Mouse (Mus musculus) forebrain, postnatal 0 days (tissue): ENCODE results near the gene Ntn5. TPM values are rescaled to one million over a fixed set of nuclear protein-coding genes. Genes with fewer than 3 reads are reported as not detected.

Experiments
- ATAC-seq: fragments of 200-750 bp; cut with Nextera tagmentation; 2 replicates; pipeline ENCODE4 v1.8.0; 2017; ENCODE audit warnings: mild to moderate bottlenecking, moderate library complexity
- DNase-seq: peaks from one replicate; pipeline ENCODE4 v3.0.0-alpha.2; 2015
- H3K27ac ChIP-seq: fragments of 300-500 bp; sonication (generic); 2 replicates; pipeline ENCODE4 v1.5.1; 2014; ENCODE audit warnings: low read depth, mild to moderate bottlenecking, antibody characterized with exemption, low read length, moderate library complexity, mixed read lengths
- H3K27me3 ChIP-seq: fragments of 300-500 bp; sonication (generic); 2 replicates; pipeline ENCODE4 v1.6.1; 2014; ENCODE audit warnings: mild to moderate bottlenecking, low read length, mixed read lengths; ENCODE audit not compliant: insufficient read depth
- H3K36me3 ChIP-seq: fragments of 300-500 bp; sonication (generic); 2 replicates; pipeline ENCODE4 v1.6.1; 2014; ENCODE audit warnings: mild to moderate bottlenecking, moderate library complexity; ENCODE audit not compliant: insufficient read depth
- H3K4me1 ChIP-seq: fragments of 300-500 bp; sonication (generic); 2 replicates; pipeline ENCODE4 v1.6.1; 2014; ENCODE audit warnings: antibody characterized with exemption; ENCODE audit not compliant: insufficient read depth
- H3K4me2 ChIP-seq: fragments of 300-500 bp; sonication (generic); 2 replicates; pipeline ENCODE4 v1.6.1; 2014; ENCODE audit warnings: low read depth, mild to moderate bottlenecking, moderate library complexity
- H3K4me3 ChIP-seq: fragments of 300-500 bp; sonication (generic); 2 replicates; pipeline ENCODE4 v1.5.1; 2014; ENCODE audit warnings: low read depth, low read length, mixed read lengths
- H3K9ac ChIP-seq: fragments of 300-500 bp; sonication (generic); 2 replicates; pipeline ENCODE4 v1.6.1; 2014; ENCODE audit warnings: mild to moderate bottlenecking
- H3K9me3 ChIP-seq: fragments of 300-500 bp; sonication (generic); 2 replicates; pipeline ENCODE4 v1.6.1; 2016; ENCODE audit warnings: low read length
- CTCF ChIP-seq: sonication (generic); IDR thresholded peaks from 2 replicates; pipeline ENCODE4 v1.5.1; 2016; ENCODE audit warnings: antibody characterized with exemption, control low read depth, low read depth
- WGBS: fragments of 180-500 bp; shearing (Covaris S2); extraction: QIAGEN DNeasy Blood & Tissue Kit; methylation state at CpG from one replicate; pipeline ENCODE4 v1.1.7; 2014; 5-methylcytosine and 5-hydroxymethylcytosine counted together
- polyA plus RNA-seq: library from polyadenylated mRNA; unstranded; fragments of >200 nt; fragmentation: Nextera tagmentation; extraction: Ambion mirVana; gene quantifications from 2 replicates; pipeline ENCODE4 v1.2.1, GENCODE M21; 2015
- total RNA-seq: library from RNA; depleted of rRNA; stranded (reverse); fragments of >200 nt; gene quantifications from 2 replicates; pipeline ENCODE4 v1.2.3, GENCODE M21; 2014

Gene Ntn5
- total and polyA plus RNA-seq, 2 experiments from 2014 or later, result 0.33 to 0.47 TPM

GRCm38 (mm10) chr7:45716460-45716857, 32.6 kb downstream of the Ntn5 start:
- peaks cover 19% of the 10 kb centered on the region for H3K4me1 ChIP-seq
- H3K36me3 ChIP-seq, result peaks cover 37% of the 10 kb centered on the region
- H3K4me2 ChIP-seq, result peak overlapping the region; percentile 52; the same call in 1 of the 2 replicates
- 91% methylated on average over 3 of the region's 3 CpGs for WGBS
- H3K27me3 ChIP-seq, result no peaks in the 10 kb centered on the region
- DNase-seq (no peak), ATAC-seq (no peak)
- TF ChIP-seq CTCF, result no peak
- H3K9ac ChIP-seq, result no peak overlapping the region
- H3K9me3 ChIP-seq, result no peaks in the 10 kb centered on the region
- no peak overlapping the region for H3K27ac ChIP-seq
- no peak overlapping the region for H3K4me3 ChIP-seq

GRCm38 (mm10) chr7:45716952-45717917, 33.4 kb downstream of the Ntn5 start:
- Histone ChIP-seq H3K9me3 (no peaks in the 10 kb centered on the region), H3K36me3 (peaks cover 37% of the 10 kb centered on the region), H3K27ac (peak overlapping the region; percentile 90), H3K27me3 (no peaks in the 10 kb centered on the region), H3K9ac (peak overlapping the region; percentile 65), H3K4me1 (peaks cover 19% of the 10 kb centered on the region), H3K4me2 (peak overlapping the region; percentile 52), H3K4me3 (peak overlapping the region; percentile 72)
- DNase-seq, result no peak
- ATAC-seq, result no peak
- WGBS, result 10% methylated on average over 31 of the region's 31 CpGs
- TF ChIP-seq CTCF, result no peak

DNA sequence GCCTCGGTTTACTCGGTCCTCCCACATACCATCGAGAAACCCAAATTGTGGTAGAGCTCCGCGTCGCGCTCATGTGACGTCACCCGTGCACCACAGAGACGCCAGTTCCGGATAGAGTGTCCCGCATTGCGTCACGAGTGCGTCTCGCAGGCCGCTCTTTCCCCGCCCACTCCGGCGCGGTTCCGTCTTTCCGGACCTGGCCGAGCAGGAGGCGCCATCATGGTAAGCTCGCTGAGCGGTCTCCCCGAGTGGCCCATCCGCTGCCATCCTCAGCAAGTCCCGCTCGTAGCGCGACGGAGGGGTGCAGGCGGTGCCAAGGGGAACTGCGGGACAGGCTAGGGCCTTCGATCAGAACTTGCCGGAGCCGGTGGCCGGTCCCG, 34.1 kb downstream of the Ntn5 start, which contains the start of gene Sphk2:
Sphk2 (minus strand) TSS at position 85 of the 380 bp plus-strand sequence.
- Histone ChIP-seq H3K27ac (peak within 1 kb of the TSS; percentile 90), H3K27me3 (no peaks in the 10 kb centered on the region), H3K36me3 (peaks cover 36% of the 10 kb centered on the region), H3K4me2 (peak within 1 kb of the TSS; percentile 65), H3K4me3 (peak within 1 kb of the TSS; percentile 72), H3K4me1 (peaks cover 19% of the 10 kb centered on the region), H3K9ac (peak within 1 kb of the TSS; percentile 91), H3K9me3 (no peaks in the 10 kb centered on the region)
- peak; percentile 100 for DNase-seq
- no peak for TF ChIP-seq CTCF
- ATAC-seq, result peak; percentile 82
- WGBS, result under 1% methylated on average over 41 of the region's 41 CpGs

DNA sequence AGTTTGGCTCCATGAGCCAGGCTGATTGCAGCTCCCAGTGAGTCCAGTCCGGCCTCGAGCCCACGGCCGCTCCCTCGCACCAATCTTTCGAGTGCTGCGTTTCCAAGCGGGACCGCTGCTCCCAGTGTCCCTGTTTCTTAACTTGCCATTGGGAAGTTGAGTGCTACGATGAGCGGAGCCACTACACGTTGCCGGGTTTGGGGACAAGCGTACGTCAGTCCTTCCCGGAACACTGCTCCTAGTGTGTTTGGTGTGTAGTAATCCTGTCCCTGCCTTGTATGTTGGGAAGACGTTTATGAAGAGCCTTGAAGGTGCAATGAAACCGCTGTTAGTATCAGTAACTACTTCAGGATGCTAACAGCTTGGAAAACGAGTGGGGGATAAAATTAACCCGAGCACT, 34.5 kb downstream of the Ntn5 start:
- Histone ChIP-seq H3K9ac (peak overlapping the region; percentile 91), H3K36me3 (peaks cover 34% of the 10 kb centered on the region), H3K27me3 (no peaks in the 10 kb centered on the region), H3K4me1 (peaks cover 19% of the 10 kb centered on the region), H3K9me3 (no peaks in the 10 kb centered on the region), H3K27ac (peak overlapping the region; percentile 90), H3K4me2 (peak overlapping the region; percentile 65), H3K4me3 (peak overlapping the region; percentile 72)
- DNase-seq (no peak), ATAC-seq (peak; percentile 12)
- TF ChIP-seq CTCF, result no peak
- WGBS, result under 1% methylated on average over 20 of the region's 20 CpGs

DNA sequence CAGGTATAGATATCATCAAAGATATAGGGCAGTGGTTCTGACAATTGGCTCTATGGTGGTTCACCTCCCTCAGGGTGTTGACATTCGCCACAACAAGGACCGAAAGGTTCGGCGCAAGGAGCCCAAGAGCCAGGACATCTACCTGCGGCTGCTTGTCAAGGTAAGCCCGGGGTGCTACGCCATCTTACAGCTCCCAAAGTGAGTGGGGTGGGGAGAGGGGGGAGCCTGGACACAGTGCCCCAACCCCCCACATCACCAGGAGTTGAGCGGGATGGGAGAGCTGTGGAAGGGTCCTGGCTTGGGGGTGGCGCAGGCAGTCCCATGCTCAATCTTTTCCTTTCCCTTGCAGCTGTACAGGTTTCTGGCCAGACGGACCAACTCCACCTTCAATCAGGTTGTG, 35.4 kb downstream of the Ntn5 start:
- no peak overlapping the region for H3K27ac ChIP-seq
- H3K9me3 ChIP-seq, result no peaks in the 10 kb centered on the region
- peak overlapping the region; percentile 91 for H3K9ac ChIP-seq
- H3K4me2 ChIP-seq, result peak overlapping the region; percentile 65
- peaks cover 17% of the 10 kb centered on the region for H3K4me1 ChIP-seq
- TF ChIP-seq CTCF, result no peak
- H3K27me3 ChIP-seq, result no peaks in the 10 kb centered on the region
- peak overlapping the region; percentile 72 for H3K4me3 ChIP-seq
- 82% methylated on average over 10 of the region's 10 CpGs for WGBS
- ATAC-seq (no peak), DNase-seq (no peak)
- peaks cover 40% of the 10 kb centered on the region for H3K36me3 ChIP-seq

- no peak overlapping the region for H3K4me3 ChIP-seq
- no peak for TF ChIP-seq CTCF
- no peaks in the 10 kb centered on the region for H3K9me3 ChIP-seq
- H3K27me3 ChIP-seq, result no peaks in the 10 kb centered on the region
- 86% methylated on average over 15 of the region's 16 CpGs for WGBS
- ATAC-seq (no peak), DNase-seq (no peak)
- H3K27ac ChIP-seq, result no peak overlapping the region
- H3K4me1 ChIP-seq, result peaks cover 12% of the 10 kb centered on the region
- peaks cover 46% of the 10 kb centered on the region for H3K36me3 ChIP-seq
- H3K4me2 ChIP-seq, result 0 out of 2 replicates have a peak overlapping the region, but pooled peaks have one; percentile 65
- H3K9ac ChIP-seq, result no peak overlapping the region
Observed at GRCm38 (mm10) chr7:45719738-45720412, 36.1 kb downstream of the Ntn5 start.
